Mouse (Mus musculus): Measurements from ENCODE around the gene 4930595D18Rik. TPM values are rescaled to one million over a fixed set of nuclear protein-coding genes. Genes with fewer than 3 reads are reported as not detected.

4930595D18Rik gene
- polyA plus RNA-seq, 1 experiment from 2014 or later, result not detected

- 74% methylated on average over 6 of the region's 6 CpGs for WGBS
- Histone ChIP-seq H3K9ac (replicated peaks) (no peak overlapping the region), H3K4me1 (peaks cover 12% of the 10 kb centered on the region), H3K36me3 (no peaks in the 10 kb centered on the region), H3K9me3 (no peaks in the 10 kb centered on the region), H3K4me2 (replicated peaks) (no peak overlapping the region), H3K27me3 (no peaks in the 10 kb centered on the region), H3K27ac (replicated peaks) (no peak overlapping the region), H3K4me3 (no peak overlapping the region)
- ATAC-seq (replicated peaks), result no peak
These were observed 8.5 kb upstream of the 4930595D18Rik start for GRCm38 (mm10) chr12:111192777-111193176.

- Histone ChIP-seq H3K9ac (replicated peaks) (no peak overlapping the region), H3K27me3 (no peaks in the 10 kb centered on the region), H3K4me3 (no peak overlapping the region)
These were observed 6.6 kb upstream of the 4930595D18Rik start for GRCm38 (mm10) chr12:111190891-111191290.

GRCm38 (mm10) chr12:111190355-111190754 is 6.1 kb upstream of the 4930595D18Rik start:
- Histone ChIP-seq H3K27me3 (no peaks in the 10 kb centered on the region), H3K4me3 (no peak overlapping the region), H3K27ac (replicated peaks) (no peak overlapping the region), H3K4me1 (peaks cover 12% of the 10 kb centered on the region), H3K4me2 (replicated peaks) (no peak overlapping the region), H3K9ac (replicated peaks) (no peak overlapping the region), H3K9me3 (no peaks in the 10 kb centered on the region), H3K36me3 (no peaks in the 10 kb centered on the region)
- 75% methylated on average over 5 of the region's 5 CpGs for WGBS
- ATAC-seq (replicated peaks), result no peak

More at GRCm38 (mm10) chr12:111190891-111191290, 6.6 kb upstream of the 4930595D18Rik start:
- WGBS, result 83% methylated on average over 2 of the region's 2 CpGs
- ATAC-seq (replicated peaks), result no peak
- Histone ChIP-seq H3K4me2 (replicated peaks) (no peak overlapping the region), H3K9me3 (no peaks in the 10 kb centered on the region), H3K27ac (replicated peaks) (no peak overlapping the region), H3K4me1 (peaks cover 12% of the 10 kb centered on the region), H3K36me3 (no peaks in the 10 kb centered on the region)

GRCm38 (mm10) chr12:111188295-111188694 is 4.0 kb upstream of the 4930595D18Rik start:
- ATAC-seq (replicated peaks), result no peak
- Histone ChIP-seq H3K4me1 (peaks cover 3% of the 10 kb centered on the region), H3K27me3 (no peaks in the 10 kb centered on the region), H3K27ac (replicated peaks) (no peak overlapping the region), H3K4me2 (replicated peaks) (no peak overlapping the region), H3K9ac (replicated peaks) (no peak overlapping the region), H3K36me3 (no peaks in the 10 kb centered on the region), H3K9me3 (no peaks in the 10 kb centered on the region), H3K4me3 (no peak overlapping the region)
- 95% methylated on average over 4 of the region's 4 CpGs for WGBS

- H3K27ac ChIP-seq (replicated peaks), result no peak overlapping the region
- no peak overlapping the region for H3K9ac ChIP-seq (replicated peaks)
- ATAC-seq (replicated peaks), result no peak
- 94% methylated on average over 3 of the region's 3 CpGs for WGBS
- no peak overlapping the region for H3K4me3 ChIP-seq
- no peaks in the 10 kb centered on the region for H3K9me3 ChIP-seq
- H3K4me1 ChIP-seq, result no peaks in the 10 kb centered on the region
- H3K4me2 ChIP-seq (replicated peaks), result no peak overlapping the region
- no peaks in the 10 kb centered on the region for H3K36me3 ChIP-seq
- no peaks in the 10 kb centered on the region for H3K27me3 ChIP-seq
These were observed 2.7 kb upstream of the 4930595D18Rik start for GRCm38 (mm10) chr12:111186986-111187385.

- no peak overlapping the region for H3K4me2 ChIP-seq (replicated peaks)
- no peaks in the 10 kb centered on the region for H3K36me3 ChIP-seq
- H3K27ac ChIP-seq (replicated peaks), result no peak overlapping the region
- no peaks in the 10 kb centered on the region for H3K9me3 ChIP-seq
- H3K9ac ChIP-seq (replicated peaks), result no peak overlapping the region
- H3K4me1 ChIP-seq, result no peaks in the 10 kb centered on the region
- ATAC-seq (replicated peaks), result no peak
- 94% methylated on average over 6 of the region's 6 CpGs for WGBS
- H3K4me3 ChIP-seq, result no peak overlapping the region
- H3K27me3 ChIP-seq, result no peaks in the 10 kb centered on the region
These were observed 1.9 kb downstream of the 4930595D18Rik start for GRCm38 (mm10) chr12:111182378-111182777.

GRCm38 (mm10) chr12:111181848-111182247 is 2.4 kb downstream of the 4930595D18Rik start:
- Histone ChIP-seq H3K36me3 (no peaks in the 10 kb centered on the region), H3K27me3 (no peaks in the 10 kb centered on the region), H3K4me1 (no peaks in the 10 kb centered on the region), H3K4me2 (replicated peaks) (no peak overlapping the region), H3K4me3 (no peak overlapping the region), H3K27ac (replicated peaks) (no peak overlapping the region), H3K9me3 (no peaks in the 10 kb centered on the region), H3K9ac (replicated peaks) (no peak overlapping the region)
- 86% methylated on average over 5 of the region's 5 CpGs for WGBS
- no peak for ATAC-seq (replicated peaks)

GRCm38 (mm10) chr12:111178772-111179171 is 5.5 kb downstream of the 4930595D18Rik start:
- no peaks in the 10 kb centered on the region for H3K4me1 ChIP-seq
- no peak for ATAC-seq (replicated peaks)
- H3K4me2 ChIP-seq (replicated peaks), result no peak overlapping the region
- 79% methylated on average over 4 of the region's 4 CpGs for WGBS
- H3K9me3 ChIP-seq, result no peaks in the 10 kb centered on the region
- no peaks in the 10 kb centered on the region for H3K27me3 ChIP-seq
- H3K36me3 ChIP-seq, result no peaks in the 10 kb centered on the region; the same call in 1 of the 2 replicates
- H3K9ac ChIP-seq (replicated peaks), result no peak overlapping the region
- H3K4me3 ChIP-seq, result no peak overlapping the region
- H3K27ac ChIP-seq (replicated peaks), result no peak overlapping the region

- H3K9ac ChIP-seq (replicated peaks), result no peak overlapping the region
- WGBS, result 68% methylated on average over 4 of the region's 4 CpGs
These were observed 15.4 kb downstream of the 4930595D18Rik start for GRCm38 (mm10) chr12:111168891-111169290.

GRCm38 (mm10) chr12:111166681-111167289 is 17.5 kb downstream of the 4930595D18Rik start:
- peak overlapping the region; percentile 76 for H3K4me2 ChIP-seq (replicated peaks)
- WGBS, result under 1% methylated on average over 48 of the region's 48 CpGs
- peaks cover 70% of the 10 kb centered on the region for H3K4me1 ChIP-seq
- H3K4me3 ChIP-seq, result peak overlapping the region; percentile 91
- no peaks in the 10 kb centered on the region for H3K9me3 ChIP-seq
- no peaks in the 10 kb centered on the region for H3K27me3 ChIP-seq
- peak overlapping the region; percentile 91 for H3K27ac ChIP-seq (replicated peaks)
- no peaks in the 10 kb centered on the region for H3K36me3 ChIP-seq
- peak; percentile 6; the same call in 1 of the 2 replicates for ATAC-seq (replicated peaks)
- H3K9ac ChIP-seq (replicated peaks), result peak overlapping the region; percentile 76

More at GRCm38 (mm10) chr12:111168891-111169290, 15.4 kb downstream of the 4930595D18Rik start:
- Histone ChIP-seq H3K4me3 (no peak overlapping the region), H3K4me1 (peaks cover 49% of the 10 kb centered on the region), H3K36me3 (no peaks in the 10 kb centered on the region; the same call in 1 of the 2 replicates), H3K27ac (replicated peaks) (no peak overlapping the region), H3K27me3 (no peaks in the 10 kb centered on the region), H3K9me3 (no peaks in the 10 kb centered on the region), H3K4me2 (replicated peaks) (peak overlapping the region; percentile 23; the same call in 1 of the 2 replicates)
- ATAC-seq (replicated peaks), result no peak

GRCm38 (mm10) chr12:111165831-111166591 is 18.3 kb downstream of the 4930595D18Rik start, which contains the start of gene Traf3:
TSS of gene Traf3 (plus strand) at chr12:111166370.
- H3K27me3 ChIP-seq, result no peaks in the 10 kb centered on the region
- 0 out of 2 replicates have a peak, but pooled peaks have one; percentile 7 for ATAC-seq (replicated peaks)
- peak within 1 kb of the TSS; percentile 76 for H3K4me2 ChIP-seq (replicated peaks)
- peak within 1 kb of the TSS; percentile 76 for H3K9ac ChIP-seq (replicated peaks)
- no peaks in the 10 kb centered on the region for H3K9me3 ChIP-seq
- WGBS, result 10% methylated on average over 34 of the region's 105 CpGs
- H3K27ac ChIP-seq (replicated peaks), result peak within 1 kb of the TSS; percentile 91
- H3K4me3 ChIP-seq, result peak within 1 kb of the TSS; percentile 91
- H3K36me3 ChIP-seq, result no peaks in the 10 kb centered on the region
- H3K4me1 ChIP-seq, result peaks cover 77% of the 10 kb centered on the region

GRCm38 (mm10) chr12:111165146-111165812 is 19.0 kb downstream of the 4930595D18Rik start:
- Histone ChIP-seq H3K4me2 (replicated peaks) (peak overlapping the region; percentile 76), H3K4me3 (peak overlapping the region; percentile 91), H3K9me3 (no peaks in the 10 kb centered on the region), H3K27ac (replicated peaks) (peak overlapping the region; percentile 91), H3K9ac (replicated peaks) (peak overlapping the region; percentile 41; the same call in 1 of the 2 replicates), H3K36me3 (no peaks in the 10 kb centered on the region), H3K27me3 (no peaks in the 10 kb centered on the region), H3K4me1 (peaks cover 78% of the 10 kb centered on the region)
- 64% methylated on average over 10 of the region's 10 CpGs for WGBS
- peak; percentile 5; the same call in 1 of the 2 replicates for ATAC-seq (replicated peaks)
